Mouse (Mus musculus) erythroid progenitor cell, adult 5-6 weeks (primary cell): Measurements from ENCODE around the gene Mrpl21. TPM values are rescaled to one million over a fixed set of nuclear protein-coding genes. Genes with fewer than 3 reads are reported as not detected.

ENCODE experiments used
- ATAC-seq: replicated peaks from 2 replicates; pipeline ENCODE4 v1.8.0; 2016; ENCODE audit warnings: moderate number of reproducible peaks, mild to moderate bottlenecking, moderate TSS enrichment, inconsistent platforms; ENCODE audit not compliant: poor library complexity, low FRiP score, severe bottlenecking
- total RNA-seq, 2 experiments: library from RNA; stranded (forward) in 1 of 2; stranded (reverse) in 1 of 2; fragments of 150-400 nt in 1 of 2; fragments of 186-747, 209-891 nt in 1 of 2; gene quantifications; 2 replicates each; pipeline versions ENCODE4 v1.2.3 to v1.2.4; 2015 to 2017; ENCODE audit warnings: low replicate concordance in 2 of 2

The Mrpl21 gene
- total RNA-seq, 2 experiments from 2014 or later: 13.6 to 33.5 TPM

- ATAC-seq: peak; percentile 15; the same call in 1 of the 2 replicates
Observed at GRCm38 (mm10) chr19:3334550-3334949, 51.8 kb downstream of the Mrpl21 start.

GRCm38 (mm10) chr19:3335917-3336316, 53.2 kb downstream of the Mrpl21 start:
- no peak for ATAC-seq

GRCm38 (mm10) chr19:3336485-3337255, 54.0 kb downstream of the Mrpl21 start:
- no peak for ATAC-seq

- ATAC-seq: no peak
Observed at GRCm38 (mm10) chr19:3339187-3339586, 56.5 kb downstream of the Mrpl21 start.

GRCm38 (mm10) chr19:3341021-3341420, 58.3 kb downstream of the Mrpl21 start:
- no peak for ATAC-seq

Other genes with a start within 250 kb of the Mrpl21 start
- gene Ighmbp2, start 116 bp downstream of the Mrpl21 start, total RNA-seq (2015; ENCODE audit: low replicate concordance): 0.42 and 1.1 TPM in 2 replicates
- gene Ighmbp2, start 116 bp downstream of the Mrpl21 start, total RNA-seq (2017; ENCODE audit: low replicate concordance): 1.0 and 1.7 TPM in 2 replicates
- 17.6 and 22.3 TPM in 2 replicates for gene Cpt1a, start 39.4 kb downstream of the Mrpl21 start, total RNA-seq (2015; ENCODE audit: low replicate concordance)
- 10.7 and 15.7 TPM in 2 replicates for gene Cpt1a, start 39.4 kb downstream of the Mrpl21 start, total RNA-seq (2017; ENCODE audit: low replicate concordance)
- 1.7 TPM in 1 of 2 replicates, not detected in the other for gene Tesmin, start 106.0 kb downstream of the Mrpl21 start, total RNA-seq (2015; ENCODE audit: low replicate concordance)
- not detected in 2 replicates for gene Tesmin, start 106.0 kb downstream of the Mrpl21 start, total RNA-seq (2017; ENCODE audit: low replicate concordance)
- gene Gal, start 131.6 kb downstream of the Mrpl21 start, total RNA-seq (2015; ENCODE audit: low replicate concordance): not detected in 2 replicates
- not detected in 2 replicates for gene Gal, start 131.6 kb downstream of the Mrpl21 start, total RNA-seq (2017; ENCODE audit: low replicate concordance)